Mouse (Mus musculus) forebrain, embryonic 16.5 days (tissue): ENCODE results near the gene Fam208b. TPM values are rescaled to one million over a fixed set of nuclear protein-coding genes. Genes with fewer than 3 reads are reported as not detected.

Source experiments
- ATAC-seq: fragments of 200-750 bp; cut with Nextera tagmentation; 2 replicates; pipeline ENCODE4 v1.8.0; 2017; ENCODE audit warnings: mild to moderate bottlenecking, moderate library complexity
- H3K27ac ChIP-seq: fragments of 300-500 bp; sonication (generic); 2 replicates; pipeline ENCODE4 v1.5.1; 2014; ENCODE audit warnings: low read length, control low read depth
- H3K27me3 ChIP-seq: fragments of 300-500 bp; sonication (generic); replicated peaks from 2 replicates; pipeline ENCODE4 v1.6.1; 2014; ENCODE audit warnings: low read length; ENCODE audit not compliant: control insufficient read depth, insufficient read depth
- H3K36me3 ChIP-seq: fragments of 300-500 bp; sonication (generic); 2 replicates; pipeline ENCODE4 v1.6.1; 2014; ENCODE audit not compliant: control insufficient read depth, insufficient read depth
- H3K4me1 ChIP-seq: fragments of 300-500 bp; sonication (generic); replicated peaks from 2 replicates; pipeline ENCODE4 v1.6.1; 2014; ENCODE audit warnings: low read length; ENCODE audit not compliant: control insufficient read depth, insufficient read depth
- H3K4me2 ChIP-seq: fragments of 300-500 bp; sonication (generic); 2 replicates; pipeline ENCODE4 v1.6.1; 2014; ENCODE audit warnings: mild to moderate bottlenecking, low read length, control low read depth
- H3K4me3 ChIP-seq: fragments of 300-500 bp; sonication (generic); replicated peaks from 2 replicates; pipeline ENCODE4 v1.5.1; 2014; ENCODE audit warnings: mild to moderate bottlenecking, low read length, control low read depth
- H3K9ac ChIP-seq: fragments of 300-500 bp; sonication (generic); replicated peaks from 2 replicates; pipeline ENCODE4 v1.6.1; 2014; ENCODE audit warnings: low read depth, low read length, control low read depth
- H3K9me3 ChIP-seq: fragments of 300-500 bp; sonication (generic); 2 replicates; pipeline ENCODE4 v1.6.1; 2016; ENCODE audit warnings: low read length; ENCODE audit not compliant: control insufficient read depth
- WGBS: fragments of 180-500 bp; shearing (Covaris S2); extraction: QIAGEN DNeasy Blood & Tissue Kit; methylation state at CpG from one replicate; pipeline ENCODE4 v1.1.7; 2014; 5-methylcytosine and 5-hydroxymethylcytosine counted together
- polyA plus RNA-seq: library from polyadenylated mRNA; unstranded; fragments of >200 nt; fragmentation: Nextera tagmentation; extraction: Ambion mirVana; gene quantifications from 2 replicates; pipeline ENCODE4 v1.2.1, GENCODE M21; 2015

The Fam208b gene
- polyA plus RNA-seq, 1 experiment from 2014 or later, result 20.0 TPM

DNA sequence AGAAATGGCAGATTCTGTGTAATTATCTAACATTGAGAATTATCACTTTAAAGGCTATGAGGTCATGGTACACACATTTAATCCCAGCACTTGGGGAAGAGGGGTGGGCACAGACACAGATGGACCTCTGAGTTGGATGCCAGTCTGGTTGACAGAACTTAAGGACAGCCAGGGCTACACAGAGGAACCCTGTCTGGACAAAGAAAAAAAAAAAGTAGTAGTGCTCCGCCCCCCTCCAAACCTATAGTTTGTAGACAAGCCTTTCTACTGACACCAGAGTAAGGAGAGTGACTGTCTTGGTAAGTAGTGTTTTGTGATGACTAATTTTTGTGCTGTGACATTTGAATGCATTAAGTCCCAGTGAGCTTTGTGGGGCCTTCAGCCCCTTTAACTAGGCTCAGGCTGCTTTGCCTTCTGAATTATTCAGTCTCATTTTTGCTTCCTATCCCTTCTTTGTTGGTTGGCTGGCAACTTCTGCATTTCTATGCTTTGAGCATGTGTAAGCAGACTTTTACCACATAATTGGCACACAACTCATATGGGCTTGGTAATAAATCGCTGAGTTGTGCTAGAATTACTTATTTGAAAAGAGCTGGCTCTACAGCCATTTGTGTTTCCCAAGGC is 69.6 kb downstream of the Fam208b start:
- Histone ChIP-seq H3K9ac (peak overlapping the region; percentile 27; the same call in 1 of the 2 replicates), H3K4me1 (peaks cover 28% of the 10 kb centered on the region), H3K4me3 (peak overlapping the region; percentile 11; the same call in 1 of the 2 replicates), H3K9me3 (peaks cover 1% of the 10 kb centered on the region; the same call in 1 of the 2 replicates), H3K27ac (peak overlapping the region; percentile 57), H3K4me2 (peak overlapping the region; percentile 37), H3K27me3 (no peaks in the 10 kb centered on the region), H3K36me3 (no peaks in the 10 kb centered on the region)
- WGBS, result 18% methylated on average over 2 of the region's 2 CpGs
- ATAC-seq, result peak; percentile 0; the same call in 1 of the 2 replicates

DNA sequence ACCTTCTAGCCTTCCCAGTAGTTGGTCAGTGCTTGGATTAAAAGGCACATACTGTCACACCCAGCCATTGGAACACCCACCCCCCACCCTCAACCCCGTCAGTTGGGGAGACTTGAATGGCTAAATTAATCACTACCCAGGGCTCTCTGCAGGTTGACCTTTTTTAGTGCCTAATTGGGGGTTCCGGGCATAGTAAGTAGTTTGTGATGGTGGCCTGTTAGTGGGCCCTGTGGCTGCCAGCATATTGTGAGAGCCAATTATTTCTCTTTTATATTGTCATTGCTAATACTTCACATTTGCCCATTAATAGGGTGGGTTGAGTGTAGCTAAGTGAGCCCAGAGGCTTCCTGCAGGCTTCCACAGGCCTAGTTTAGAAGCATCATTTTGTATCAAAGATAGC is 70.7 kb downstream of the Fam208b start:
- H3K9me3 ChIP-seq, result peaks cover 3% of the 10 kb centered on the region; the same call in 1 of the 2 replicates
- no peaks in the 10 kb centered on the region for H3K36me3 ChIP-seq
- H3K9ac ChIP-seq, result peak overlapping the region; percentile 6; the same call in 1 of the 2 replicates
- H3K27ac ChIP-seq, result no peak overlapping the region
- peaks cover 27% of the 10 kb centered on the region for H3K4me1 ChIP-seq
- H3K4me3 ChIP-seq, result peak overlapping the region; percentile 3
- 3% methylated on average over 2 of the region's 2 CpGs for WGBS
- no peak for ATAC-seq
- H3K27me3 ChIP-seq, result no peaks in the 10 kb centered on the region
- H3K4me2 ChIP-seq, result peak overlapping the region; percentile 90

DNA sequence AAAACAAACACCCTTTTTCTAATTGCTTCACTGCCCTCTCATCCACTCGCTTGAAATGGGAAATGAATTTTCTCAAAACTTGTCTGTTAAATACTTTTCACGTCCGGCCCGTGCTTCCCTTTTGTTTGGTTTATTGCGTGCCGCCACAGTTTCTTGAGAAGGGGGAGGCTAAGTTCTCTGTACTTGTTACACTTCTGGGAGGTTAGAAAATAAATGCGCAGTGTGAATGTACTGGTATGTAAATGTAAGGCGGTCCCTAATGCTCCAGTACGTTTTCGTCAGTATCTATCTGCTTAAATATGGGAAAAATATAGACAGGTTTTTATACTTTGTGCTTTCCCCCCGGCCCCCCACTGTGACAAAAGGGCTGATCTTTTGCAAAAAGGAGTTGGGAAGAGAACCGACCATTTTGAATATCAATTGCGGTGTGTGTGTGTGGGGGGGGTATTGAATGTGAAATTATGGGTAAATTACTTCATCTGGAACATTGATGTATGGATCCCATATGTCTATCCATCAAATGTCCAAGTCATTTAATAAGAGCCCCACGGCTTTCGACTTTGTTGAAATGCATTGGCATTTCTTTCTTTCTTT is 71.8 kb downstream of the Fam208b start:
- Histone ChIP-seq H3K27ac (peak overlapping the region; percentile 28; the same call in 1 of the 2 replicates), H3K4me1 (peaks cover 25% of the 10 kb centered on the region), H3K9me3 (peaks cover 3% of the 10 kb centered on the region; the same call in 1 of the 2 replicates), H3K4me2 (peak overlapping the region; percentile 90), H3K9ac (peak overlapping the region; percentile 99), H3K27me3 (no peaks in the 10 kb centered on the region), H3K36me3 (no peaks in the 10 kb centered on the region), H3K4me3 (peak overlapping the region; percentile 88)
- WGBS, result 2% methylated on average over 15 of the region's 15 CpGs
- no peak for ATAC-seq

DNA sequence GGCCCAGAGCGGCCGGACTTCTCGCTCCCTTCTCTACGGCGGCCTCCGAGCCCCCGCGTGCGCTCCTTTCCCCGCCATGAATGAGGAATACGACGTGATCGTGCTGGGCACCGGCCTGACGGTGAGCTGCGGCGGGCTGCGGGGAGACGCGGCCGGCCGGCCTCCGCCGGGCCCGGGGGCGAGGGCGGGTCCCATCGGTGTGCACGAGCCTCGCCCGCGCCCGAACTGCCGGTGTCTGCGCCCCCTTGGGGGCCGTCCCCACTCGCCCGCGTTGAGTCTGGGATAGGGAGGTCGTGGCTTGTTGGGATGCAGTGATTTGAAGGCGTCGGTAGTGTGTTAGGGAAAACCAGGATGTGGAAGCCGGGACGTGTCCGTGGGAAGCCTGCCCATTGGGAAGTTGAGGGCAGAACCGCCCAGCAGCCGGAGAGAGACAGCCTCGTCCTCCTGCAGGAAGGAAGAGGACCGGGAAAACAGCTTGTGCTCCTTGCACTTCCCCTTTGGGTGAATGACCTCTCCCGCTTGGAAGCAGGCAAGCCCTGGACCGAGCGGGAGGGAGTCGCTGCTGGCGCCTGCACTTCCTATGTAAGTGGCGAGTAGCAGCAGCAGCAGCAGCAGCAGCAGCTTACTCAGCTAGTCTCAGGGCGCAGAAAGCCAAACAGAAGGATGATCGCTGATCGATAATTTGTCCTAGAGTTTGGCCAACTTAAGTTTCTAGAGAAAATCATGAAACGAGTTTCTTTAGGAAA is 72.5 kb downstream of the Fam208b start:
- Histone ChIP-seq H3K36me3 (no peaks in the 10 kb centered on the region), H3K27me3 (no peaks in the 10 kb centered on the region), H3K4me3 (peak overlapping the region; percentile 88), H3K9me3 (peaks cover 3% of the 10 kb centered on the region; the same call in 1 of the 2 replicates), H3K4me1 (peaks cover 25% of the 10 kb centered on the region), H3K4me2 (peak overlapping the region; percentile 90), H3K27ac (peak overlapping the region; percentile 98), H3K9ac (peak overlapping the region; percentile 99)
- WGBS, result under 1% methylated on average over 59 of the region's 59 CpGs
- peak; percentile 53 for ATAC-seq

DNA sequence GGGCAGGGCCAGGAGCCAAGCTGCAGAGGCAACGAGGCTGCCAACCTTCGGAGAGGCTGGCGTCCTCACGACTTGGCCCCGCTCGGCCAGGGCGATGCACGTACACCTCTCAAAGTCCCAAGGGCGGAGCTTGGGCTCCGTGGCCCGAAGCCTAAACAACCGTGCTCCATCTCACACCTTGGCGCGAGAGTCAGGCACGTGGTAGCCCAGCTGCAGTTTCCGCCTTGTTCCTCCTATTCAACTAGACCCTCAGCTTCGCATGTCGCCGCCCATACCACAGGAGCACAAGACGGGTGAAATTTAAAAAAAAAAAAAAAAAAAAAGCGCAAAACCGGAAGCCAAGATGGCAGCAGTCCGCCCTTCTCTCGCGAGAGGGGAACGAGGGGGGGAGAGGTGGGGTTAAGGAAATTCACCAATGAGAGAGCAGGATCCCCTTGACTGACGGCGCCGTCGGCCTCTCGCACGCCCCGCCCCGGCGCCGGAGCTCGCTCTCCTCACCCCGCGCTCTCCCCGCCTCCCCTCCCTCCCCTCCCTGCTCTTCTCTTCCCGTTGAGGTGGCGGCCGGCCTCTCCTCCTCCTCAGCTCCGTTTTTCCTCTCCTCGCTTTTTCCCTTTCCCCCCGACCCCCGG is 73.2 kb downstream of the Fam208b start, which contains the start of gene Gdi2:
Gene Gdi2 (plus strand): TSS at position 470 of the 629 bp plus-strand sequence.
- Histone ChIP-seq H3K9me3 (peaks cover 3% of the 10 kb centered on the region; the same call in 1 of the 2 replicates), H3K27me3 (no peaks in the 10 kb centered on the region), H3K27ac (peak within 1 kb of the TSS; percentile 98), H3K36me3 (no peaks in the 10 kb centered on the region), H3K4me3 (peak within 1 kb of the TSS; percentile 88), H3K4me1 (peaks cover 25% of the 10 kb centered on the region), H3K4me2 (peak within 1 kb of the TSS; percentile 90), H3K9ac (peak within 1 kb of the TSS; percentile 99)
- under 1% methylated on average over 40 of the region's 47 CpGs for WGBS
- ATAC-seq, result peak; percentile 96

DNA sequence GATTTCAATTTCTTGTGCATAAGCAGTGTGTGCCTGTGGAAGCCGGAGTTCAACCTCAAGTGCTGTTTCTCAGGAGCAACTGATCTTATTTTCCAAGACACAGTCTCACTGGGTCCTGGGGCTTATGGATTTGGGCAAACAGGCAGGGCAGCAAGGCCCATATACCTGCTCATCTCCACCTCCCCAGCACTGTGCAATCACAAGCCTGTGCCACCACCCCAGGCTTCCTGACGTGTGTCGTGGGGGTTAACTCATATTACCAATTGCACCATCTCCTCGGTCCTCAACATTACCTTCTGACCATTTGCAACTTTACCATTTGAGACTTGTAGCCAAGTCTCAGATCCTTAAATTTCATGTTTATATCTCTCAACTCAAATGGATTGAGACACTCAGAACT is 76.8 kb downstream of the Fam208b start:
- 95% methylated on average over 4 of the region's 4 CpGs for WGBS
- H3K27ac ChIP-seq, result no peak overlapping the region
- no peaks in the 10 kb centered on the region for H3K36me3 ChIP-seq
- H3K27me3 ChIP-seq, result no peaks in the 10 kb centered on the region
- peaks cover 3% of the 10 kb centered on the region; the same call in 1 of the 2 replicates for H3K4me1 ChIP-seq
- peaks cover 3% of the 10 kb centered on the region; the same call in 1 of the 2 replicates for H3K9me3 ChIP-seq
- no peak for ATAC-seq
- H3K9ac ChIP-seq, result no peak overlapping the region
- no peak overlapping the region for H3K4me2 ChIP-seq
- no peak overlapping the region for H3K4me3 ChIP-seq

DNA sequence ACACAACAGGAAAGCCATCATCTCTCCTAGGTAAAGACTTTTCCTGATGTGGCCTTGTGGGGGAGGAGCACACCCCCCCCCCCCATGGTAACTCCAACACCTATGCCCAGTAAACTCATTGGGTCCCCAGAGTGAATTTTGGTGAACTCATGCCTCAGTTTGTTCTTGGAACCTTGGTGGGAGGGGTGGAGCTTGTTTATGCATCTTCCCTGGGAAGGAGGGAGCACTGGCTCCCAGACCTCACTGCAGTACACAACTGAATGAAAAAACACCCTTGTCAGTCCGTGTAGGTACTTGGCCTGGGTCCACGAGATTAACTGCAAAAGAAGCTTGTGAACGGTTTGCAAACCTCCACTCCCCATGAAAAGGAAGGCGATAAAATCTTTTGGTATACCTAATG is 78.5 kb downstream of the Fam208b start:
- Histone ChIP-seq H3K27ac (no peak overlapping the region), H3K36me3 (no peaks in the 10 kb centered on the region), H3K4me2 (no peak overlapping the region), H3K4me3 (no peak overlapping the region), H3K27me3 (no peaks in the 10 kb centered on the region), H3K9me3 (peaks cover 3% of the 10 kb centered on the region; the same call in 1 of the 2 replicates), H3K9ac (no peak overlapping the region), H3K4me1 (no peaks in the 10 kb centered on the region; the same call in 1 of the 2 replicates)
- no peak for ATAC-seq
- 64% methylated on average over 4 of the region's 4 CpGs for WGBS

DNA sequence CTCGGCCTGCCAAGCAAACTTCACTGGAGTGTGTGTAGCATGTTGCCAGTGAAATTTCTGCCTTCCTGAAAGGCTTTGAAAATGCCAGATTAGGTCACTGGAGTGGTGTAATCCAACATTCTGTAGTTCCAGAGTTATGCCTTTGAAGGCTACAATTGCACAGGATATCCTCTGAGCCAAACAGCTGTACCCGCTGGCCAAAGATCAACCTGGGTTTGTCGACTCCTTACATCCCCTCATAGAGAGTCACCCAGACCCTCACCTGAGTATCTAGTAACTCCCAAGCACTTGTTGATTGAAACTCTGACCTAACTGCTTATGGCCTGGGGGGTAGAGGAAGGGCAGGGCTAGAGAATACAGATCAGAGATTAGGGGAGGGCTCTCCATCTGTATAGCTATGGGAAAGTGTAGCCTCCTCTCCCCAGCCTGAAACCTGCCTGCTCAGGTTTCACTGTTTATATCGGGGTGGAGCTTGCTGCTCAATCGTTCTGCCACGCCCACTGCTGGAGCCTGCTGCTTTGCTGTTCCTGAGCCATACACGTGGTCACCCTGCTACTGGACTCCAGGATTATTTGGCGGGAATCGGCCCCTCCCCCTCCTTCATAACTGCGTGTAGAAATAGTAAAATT is 79.1 kb downstream of the Fam208b start:
- H3K27ac ChIP-seq, result no peak overlapping the region
- ATAC-seq, result 0 out of 2 replicates have a peak, but pooled peaks have one; percentile 31
- H3K4me1 ChIP-seq, result no peaks in the 10 kb centered on the region; the same call in 1 of the 2 replicates
- H3K9ac ChIP-seq, result no peak overlapping the region
- 69% methylated on average over 10 of the region's 10 CpGs for WGBS
- no peaks in the 10 kb centered on the region for H3K36me3 ChIP-seq
- H3K4me3 ChIP-seq, result no peak overlapping the region
- no peak overlapping the region for H3K4me2 ChIP-seq
- peaks cover 3% of the 10 kb centered on the region; the same call in 1 of the 2 replicates for H3K9me3 ChIP-seq
- H3K27me3 ChIP-seq, result no peaks in the 10 kb centered on the region
